Mouse (Mus musculus): ENCODE data around the gene Zfp142.

Zfp142 gene

DNA sequence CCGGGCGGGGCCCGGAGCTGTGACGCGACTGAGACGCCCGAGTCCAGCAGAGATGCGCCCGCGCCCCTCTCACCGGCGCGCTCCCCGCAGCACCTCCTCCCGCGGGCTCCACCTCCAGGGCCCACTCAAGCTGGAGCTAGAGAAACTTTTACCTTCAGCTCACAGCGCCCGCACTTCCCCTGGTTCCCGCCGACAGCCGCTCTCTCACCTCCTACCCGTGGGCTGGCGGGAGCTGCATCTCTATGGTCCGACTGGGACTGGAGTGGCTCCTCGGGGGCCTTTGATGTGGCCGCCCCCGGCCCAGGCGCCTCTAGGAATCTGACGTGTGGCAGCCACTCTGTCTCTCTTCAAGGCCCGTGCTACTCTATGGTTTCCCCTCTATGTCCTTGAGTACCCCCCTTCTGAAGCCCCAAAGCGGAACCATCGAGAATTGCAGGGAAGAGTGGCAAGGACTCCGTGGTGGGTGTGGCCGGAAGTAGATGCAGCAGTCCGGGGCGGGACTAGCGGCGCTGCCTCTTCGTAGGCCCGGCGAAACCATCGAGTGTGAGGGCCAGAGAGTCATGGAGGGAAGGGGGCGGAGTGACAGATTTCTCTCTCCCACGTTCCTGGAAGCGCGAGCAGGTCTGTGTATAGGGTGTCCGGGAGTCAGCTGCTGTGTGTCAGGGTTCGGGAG, at the start of gene Zfp142, which contains the start of gene Bcs1l:
Zfp142 (minus strand) TSS at position 474 of the 673 bp plus-strand sequence.
Bcs1l (plus strand) TSS at position 517 of the 673 bp plus-strand sequence.
- peak; percentile 99 for DNase-seq (ENCODE audit: low spot score)

DNA sequence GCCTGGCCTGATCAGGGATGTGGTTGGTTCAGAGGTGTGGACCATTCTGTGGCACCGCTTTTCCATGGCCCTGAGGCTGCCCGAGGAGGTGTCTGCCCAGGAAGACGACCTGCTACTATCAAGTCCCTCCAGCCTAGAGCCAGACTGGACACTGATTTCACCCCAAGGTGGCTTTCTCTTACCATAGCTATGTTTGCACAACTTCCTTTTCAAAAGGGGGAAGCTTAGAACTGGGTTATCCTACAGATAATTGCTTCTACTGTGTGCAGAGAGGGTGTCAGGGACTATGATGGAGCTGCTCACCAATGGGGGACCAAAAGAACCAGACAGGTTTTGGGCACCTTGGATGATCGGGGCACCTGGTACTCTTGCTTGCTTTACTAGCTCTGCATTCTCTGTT, 44.7 kb upstream of the Zfp142 start:
- no peak for DNase-seq (ENCODE audit: low spot score)

DNA sequence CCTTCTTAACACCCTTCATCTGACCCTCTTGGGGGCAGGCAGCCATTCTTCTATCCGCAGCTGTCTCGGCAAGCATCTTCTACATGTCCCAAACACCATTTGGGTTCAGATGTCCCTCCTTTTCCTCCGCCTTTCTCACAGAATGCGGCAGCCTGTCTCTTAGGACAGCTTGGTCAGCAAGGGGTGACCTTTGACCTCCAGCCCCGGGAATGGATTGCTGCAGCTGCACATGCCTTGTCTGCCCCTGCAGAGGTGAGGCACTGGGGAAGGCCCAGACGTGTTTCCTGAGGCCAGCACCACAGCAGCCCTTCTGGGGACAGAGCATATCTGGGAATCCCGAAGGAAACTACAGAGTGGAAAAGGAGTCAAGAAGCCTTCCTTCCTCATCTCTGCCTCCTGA, 40.0 kb upstream of the Zfp142 start:
- DNase-seq (ENCODE audit: low spot score), result no peak

DNA sequence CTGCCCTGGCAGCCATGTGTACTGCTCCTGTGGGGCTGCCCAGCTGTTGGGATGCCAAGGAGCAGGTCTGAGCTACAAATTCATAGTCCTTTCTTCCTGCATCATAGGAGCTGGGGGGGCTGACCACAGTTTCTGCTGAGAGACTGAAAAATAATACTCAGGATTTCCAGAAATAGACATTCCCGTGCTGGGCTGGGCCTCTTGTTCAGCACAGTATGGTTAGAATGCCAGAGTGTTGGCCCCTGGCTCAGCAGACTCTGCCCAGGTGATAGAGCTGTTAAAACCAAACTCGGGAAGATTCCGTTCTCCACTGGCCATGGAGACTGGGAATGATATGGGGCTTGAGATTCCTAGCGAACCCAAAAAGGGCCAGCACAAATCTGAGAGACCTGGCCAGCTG, 38.0 kb upstream of the Zfp142 start:
- DNase-seq (ENCODE audit: low spot score), result no peak

DNA sequence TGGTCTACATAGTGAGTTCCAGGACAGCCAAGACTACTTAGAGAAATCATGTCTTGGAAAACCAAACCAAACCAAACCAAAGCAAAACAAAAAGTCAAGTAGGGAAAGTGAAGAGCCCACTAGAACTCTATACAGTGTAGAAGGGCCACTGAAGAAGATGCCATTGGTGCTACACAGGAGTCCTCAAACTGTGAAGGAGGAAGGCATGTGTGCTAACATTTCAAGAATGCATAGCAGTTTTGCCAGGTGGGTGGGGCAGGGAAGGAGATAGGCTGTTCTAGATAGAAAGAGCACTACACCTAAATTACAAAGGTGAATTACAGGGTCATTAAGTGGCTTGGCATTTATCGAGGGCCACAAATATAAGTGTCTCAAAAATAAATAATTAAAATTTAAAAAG, 36.1 kb upstream of the Zfp142 start:
- no peak for DNase-seq (ENCODE audit: low spot score)

DNA sequence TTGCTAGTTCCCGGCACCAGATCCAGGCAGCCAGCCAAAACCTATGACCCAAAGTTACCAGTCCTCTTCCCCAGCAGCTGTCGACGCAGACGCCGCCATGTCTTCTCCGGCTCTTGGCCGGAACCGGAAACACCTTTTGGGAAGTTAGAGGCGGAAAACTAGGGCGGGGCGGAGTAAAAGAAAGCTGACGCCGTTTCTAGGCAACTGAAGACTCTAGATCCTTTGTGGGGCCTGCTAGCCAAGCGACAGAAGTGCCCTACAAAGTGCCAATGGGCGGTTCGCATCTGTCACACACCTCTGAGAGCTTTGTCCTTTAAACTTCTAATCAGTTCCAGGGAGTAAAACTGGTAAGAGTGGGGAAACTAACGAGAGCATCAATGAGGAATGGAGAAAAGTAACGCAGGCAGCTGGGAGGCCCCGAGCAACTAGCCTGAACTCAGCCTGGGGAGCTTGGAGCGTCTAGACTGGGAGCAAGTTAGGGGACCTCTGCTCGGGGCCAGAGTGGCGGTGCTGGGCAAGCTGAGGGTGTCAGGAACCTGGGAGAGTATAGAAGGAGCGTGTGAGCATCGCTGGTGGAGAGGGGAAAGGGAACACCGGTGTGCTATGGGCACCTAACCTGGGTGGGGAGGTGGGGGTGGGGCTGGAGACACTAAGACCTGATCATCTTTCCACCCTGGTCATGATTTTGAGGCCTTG, 13.4 kb upstream of the Zfp142 start, which contains the start of the genes Rnf25 and Stk36:
Rnf25 (minus strand) TSS at position 131 of the 696 bp plus-strand sequence.
Stk36 (plus strand) TSS at position 179 of the 696 bp plus-strand sequence.
- DNase-seq (ENCODE audit: low spot score), result peak; percentile 88

DNA sequence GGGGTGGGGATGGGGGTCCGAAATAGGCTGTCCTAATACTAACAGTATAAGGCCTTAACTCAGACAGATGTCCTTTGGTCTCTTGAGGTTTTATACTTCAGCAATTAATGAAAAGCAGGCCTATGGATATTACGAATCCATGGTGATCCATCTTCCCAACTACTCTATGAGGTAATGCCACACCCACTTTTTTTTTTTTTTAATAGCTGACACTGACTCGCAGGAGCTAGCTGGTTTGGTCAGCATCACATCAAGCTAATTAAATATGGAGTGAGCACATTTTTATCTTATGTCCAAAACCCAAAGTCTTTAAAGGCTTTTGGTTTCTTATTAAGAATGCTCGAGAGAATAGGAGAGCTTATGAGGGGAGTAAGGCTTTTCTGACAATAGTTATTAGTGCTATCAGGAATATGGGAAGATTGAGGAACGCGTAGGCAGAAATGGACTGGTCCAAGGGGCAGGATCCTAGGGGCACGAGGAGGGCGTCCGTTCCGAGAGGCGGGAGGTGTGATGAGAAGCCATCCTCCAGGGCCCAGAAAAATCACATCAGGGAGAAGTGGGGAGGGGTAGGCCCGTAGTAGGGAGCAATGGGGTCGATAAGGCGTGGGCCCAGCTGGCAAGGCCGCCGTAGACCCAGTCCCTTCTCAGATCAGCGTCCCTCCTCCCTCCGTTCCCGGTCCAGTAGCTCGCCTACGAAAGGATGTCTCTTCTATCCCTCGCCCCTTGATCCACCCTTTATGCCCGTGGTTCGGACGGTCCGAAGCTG, 12.6 kb upstream of the Zfp142 start:
- DNase-seq (ENCODE audit: low spot score), result peak; percentile 36

DNA sequence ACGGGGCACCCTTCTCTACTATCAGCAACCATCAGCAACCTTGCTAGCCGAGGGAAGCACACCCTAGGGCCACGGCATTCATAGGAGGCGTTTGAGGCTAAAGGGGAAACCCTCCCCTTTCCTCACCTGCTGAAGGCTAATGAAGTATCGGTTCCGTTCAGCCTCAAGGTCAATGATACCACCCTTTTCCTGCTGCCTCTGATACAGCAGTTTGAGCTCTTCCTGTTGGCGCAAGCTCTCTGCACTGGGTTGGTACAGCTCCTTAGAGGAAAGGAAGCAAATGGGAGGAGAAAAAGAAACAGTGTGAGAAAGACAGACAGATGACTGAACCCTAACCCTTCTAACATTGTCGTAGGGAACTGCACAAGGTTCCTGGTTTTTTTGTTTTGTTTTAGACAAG, 6.4 kb upstream of the Zfp142 start:
- DNase-seq (ENCODE audit: low spot score), result no peak

DNA sequence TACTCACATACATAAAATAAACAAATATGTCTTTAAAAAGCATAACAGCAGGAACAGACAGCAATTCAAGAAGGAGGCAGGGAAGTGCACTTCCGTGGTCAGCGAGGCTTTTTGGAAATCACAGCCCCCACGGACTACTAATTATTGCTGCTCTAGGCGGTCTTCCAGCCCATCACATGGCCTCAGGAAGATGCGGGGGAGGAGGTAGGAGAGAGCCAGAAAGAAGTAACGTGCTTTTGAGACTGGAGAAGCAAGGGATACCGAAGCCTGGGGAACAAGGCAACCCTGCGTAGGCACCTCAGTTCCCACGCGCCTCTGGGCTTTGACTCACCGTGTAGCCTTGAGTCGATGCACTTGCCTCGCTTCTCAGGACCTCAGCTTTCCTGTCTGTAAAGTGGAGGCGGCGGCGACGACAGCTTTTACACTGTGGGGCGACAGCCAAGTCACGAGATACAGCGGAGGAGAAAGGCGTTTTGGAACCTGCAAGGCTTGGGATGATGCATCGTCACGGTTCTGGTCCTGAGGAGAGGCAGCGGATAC, 743 bp downstream of the Zfp142 start:
- DNase-seq (ENCODE audit: low spot score), result no peak

DNA sequence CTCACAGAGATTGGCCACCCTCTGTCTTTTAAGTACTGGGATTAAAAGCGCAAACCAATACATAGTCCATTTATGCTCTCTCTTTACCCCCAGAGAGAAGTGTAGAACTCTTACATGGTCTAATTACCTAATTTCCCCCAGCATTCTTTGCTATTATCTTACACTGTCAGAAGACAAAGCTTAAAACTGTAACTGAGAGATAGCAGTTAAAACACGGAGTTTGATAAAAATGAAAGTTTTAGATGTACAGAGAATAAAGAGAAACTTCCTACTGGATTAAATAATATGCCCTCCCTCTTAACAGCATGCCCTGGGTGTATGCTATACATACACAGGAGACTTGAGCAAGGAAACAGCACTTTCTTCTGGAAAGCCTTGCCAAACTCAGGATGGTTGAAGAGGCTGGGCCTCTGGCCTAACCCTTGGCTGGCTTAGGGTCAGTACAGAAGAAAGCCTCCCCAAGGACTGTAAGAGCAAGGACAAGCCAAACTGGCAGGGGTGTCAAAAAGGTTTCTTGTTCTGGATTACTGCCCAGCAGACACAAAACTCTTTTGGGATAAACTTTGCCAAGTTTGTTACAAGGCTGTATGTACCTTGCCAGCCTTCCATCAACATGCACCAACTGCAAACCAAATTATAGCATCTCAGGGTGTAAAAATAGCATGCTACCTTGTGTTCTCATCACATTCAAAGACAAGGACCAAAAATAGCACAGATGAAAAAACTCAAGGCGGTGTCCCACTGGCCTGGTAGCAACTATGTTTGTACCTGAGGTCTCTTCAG, 3.2 kb downstream of the Zfp142 start:
- no peak for DNase-seq (ENCODE audit: low spot score)

DNA sequence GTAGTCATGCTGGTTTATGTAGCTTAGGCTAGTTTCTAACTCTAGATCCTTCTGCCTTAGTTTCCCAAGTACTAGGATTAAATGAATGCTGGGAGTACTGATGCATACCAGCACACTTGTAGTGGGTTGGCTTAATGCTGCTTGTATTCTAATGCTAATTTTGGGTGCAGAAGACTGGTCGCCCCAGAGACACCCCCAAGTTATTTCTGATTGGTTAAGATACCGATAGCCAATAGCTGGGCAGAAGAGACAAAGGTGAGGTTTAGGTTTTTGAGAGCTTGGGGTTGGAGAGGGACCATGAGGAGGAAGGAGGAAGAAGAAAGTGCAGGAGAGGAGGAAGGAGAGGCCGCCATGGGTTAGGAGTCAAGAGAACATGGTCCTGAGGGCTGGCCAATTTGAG, 5.4 kb downstream of the Zfp142 start:
- no peak for DNase-seq (ENCODE audit: low spot score)

DNA sequence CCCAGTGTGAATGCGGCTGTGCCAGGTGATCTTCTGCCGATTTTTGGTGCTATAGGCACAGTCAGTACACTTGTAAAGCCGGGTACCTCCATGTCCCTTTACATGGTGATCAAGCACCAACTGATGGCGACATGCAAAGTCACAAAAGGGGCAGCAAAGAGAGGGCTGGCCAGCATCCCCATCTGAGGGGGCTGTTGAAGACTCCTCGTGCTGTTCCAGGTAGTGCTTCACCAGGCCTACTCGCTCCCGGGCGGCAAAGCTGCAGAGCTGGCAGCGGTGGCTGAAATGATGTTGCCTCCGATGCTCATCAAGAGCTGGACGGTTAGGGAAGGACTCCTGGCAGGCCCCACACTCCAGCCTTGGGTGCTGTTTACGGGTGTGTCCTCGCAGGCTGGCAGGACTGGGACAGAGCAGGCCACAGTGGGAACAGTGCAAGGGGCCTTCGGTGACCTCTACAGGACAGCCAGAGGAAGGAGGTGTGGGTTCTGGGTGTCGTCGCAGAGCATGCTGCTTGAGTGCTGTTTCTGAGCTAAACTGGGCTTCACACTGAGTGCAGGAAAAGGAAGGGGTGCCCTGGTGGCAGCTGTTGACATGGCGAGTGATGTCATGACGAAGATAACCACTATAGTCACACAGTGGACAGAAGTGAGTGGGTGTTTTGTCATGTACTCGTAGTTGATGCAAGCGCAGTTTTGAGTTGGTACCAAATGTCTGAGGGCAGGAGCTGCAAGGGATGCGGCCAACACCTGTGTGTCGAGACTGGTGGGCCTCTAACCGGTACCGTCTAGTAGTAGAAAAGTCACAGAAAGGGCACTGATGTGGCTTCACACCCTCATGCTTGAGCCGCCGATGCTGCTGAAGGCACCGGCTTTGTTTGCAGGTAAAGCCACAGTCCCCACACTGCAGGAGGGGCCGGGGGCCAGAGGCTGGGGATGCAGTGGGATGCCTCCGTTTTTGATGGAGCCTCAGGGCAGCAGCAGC, 18.0 kb downstream of the Zfp142 start:
- DNase-seq (ENCODE audit: low spot score), result no peak

DNA sequence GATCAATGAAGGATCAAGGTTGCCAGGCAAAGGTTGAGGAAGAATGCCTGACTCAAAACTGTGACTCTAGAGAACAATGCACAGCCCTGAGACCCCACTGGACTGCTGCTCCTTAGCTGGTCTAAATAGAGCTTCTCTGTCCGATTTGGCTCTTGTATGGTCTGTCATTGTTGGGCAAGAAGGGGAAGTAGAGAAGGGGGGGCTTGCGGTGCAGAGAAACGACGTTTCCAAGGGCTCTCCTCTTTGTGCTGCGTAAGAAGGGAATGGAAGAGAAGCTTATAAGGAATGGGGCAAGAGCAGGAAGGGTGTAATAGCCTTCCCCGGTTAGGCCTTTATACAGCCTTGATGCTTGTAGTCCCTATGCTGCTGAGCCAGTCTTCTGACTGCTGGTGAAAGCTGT, 22.2 kb downstream of the Zfp142 start:
- no peak for DNase-seq (ENCODE audit: low spot score)

DNA sequence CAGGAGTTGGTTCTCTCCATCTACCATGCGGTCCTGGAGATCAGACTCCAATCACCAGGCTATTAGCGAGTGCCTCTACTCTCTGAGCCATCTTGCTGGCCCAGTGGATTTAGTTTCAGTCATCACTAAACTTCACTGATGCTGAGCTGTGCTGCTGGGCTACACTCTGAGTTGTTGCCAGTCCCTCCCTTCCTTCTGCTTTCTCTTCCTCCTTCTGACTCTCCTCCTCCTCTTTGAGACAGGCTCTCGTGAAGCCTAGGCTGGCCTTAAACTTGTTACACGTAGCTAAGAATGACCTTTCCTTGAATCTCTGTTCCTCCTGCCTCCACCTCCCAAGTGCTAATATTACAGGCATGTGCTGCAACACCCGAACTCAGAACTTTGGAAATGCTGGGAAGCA, 29.0 kb downstream of the Zfp142 start:
- no peak for DNase-seq (ENCODE audit: low spot score)

DNA sequence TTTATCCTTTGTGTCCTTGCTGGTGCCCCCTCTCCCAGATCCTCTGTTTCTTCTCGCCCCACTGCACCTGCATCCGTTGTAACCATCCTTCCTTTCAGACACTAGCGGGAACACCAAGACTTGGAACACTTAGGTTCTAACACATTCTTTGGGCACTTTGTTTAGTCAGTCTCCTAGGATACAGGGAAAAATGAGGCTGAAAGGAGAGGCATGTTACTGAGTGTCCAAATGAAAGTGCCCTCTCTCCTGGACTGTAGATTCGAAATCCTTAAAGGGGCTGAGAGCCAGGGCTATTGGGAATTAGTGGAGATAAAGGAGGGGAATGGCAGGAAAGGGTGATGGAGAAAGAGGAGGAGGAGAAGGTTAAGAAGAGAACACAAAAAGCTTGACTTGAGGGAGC, 43.9 kb downstream of the Zfp142 start, which contains the start of gene Usp37:
Usp37 (minus strand) TSS at position 101 of the 400 bp plus-strand sequence.
- no peak for DNase-seq (ENCODE audit: low spot score)

DNA sequence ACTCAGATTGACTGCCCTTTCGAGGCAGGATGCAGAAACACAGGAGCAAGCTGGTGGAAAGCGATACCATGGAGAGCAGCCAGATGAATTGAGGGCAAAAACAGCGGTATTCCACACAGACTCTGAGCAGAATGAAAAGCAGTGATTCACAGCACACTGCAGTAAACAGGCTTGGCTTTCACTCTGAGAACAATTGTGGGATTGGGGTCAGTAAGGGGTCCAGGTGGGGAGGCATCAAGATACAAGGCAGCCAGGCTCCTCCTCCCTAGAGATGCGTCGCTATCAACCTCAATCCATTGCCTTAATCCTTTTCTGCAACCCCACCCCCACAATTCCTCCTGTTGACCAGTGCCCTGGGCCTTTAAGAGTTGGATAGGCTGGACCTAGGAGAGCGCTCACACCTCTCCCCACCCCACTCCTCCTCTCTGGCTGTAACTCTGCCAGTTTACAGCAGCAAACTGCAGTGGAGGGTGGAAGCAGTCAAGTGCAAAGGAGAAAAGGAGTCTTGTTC, 45.5 kb downstream of the Zfp142 start, which contains the start of gene Plcd4:
Plcd4 (plus strand) TSS at position 438 of the 511 bp plus-strand sequence.
- DNase-seq (ENCODE audit: low spot score), result peak; percentile 13

DNA sequence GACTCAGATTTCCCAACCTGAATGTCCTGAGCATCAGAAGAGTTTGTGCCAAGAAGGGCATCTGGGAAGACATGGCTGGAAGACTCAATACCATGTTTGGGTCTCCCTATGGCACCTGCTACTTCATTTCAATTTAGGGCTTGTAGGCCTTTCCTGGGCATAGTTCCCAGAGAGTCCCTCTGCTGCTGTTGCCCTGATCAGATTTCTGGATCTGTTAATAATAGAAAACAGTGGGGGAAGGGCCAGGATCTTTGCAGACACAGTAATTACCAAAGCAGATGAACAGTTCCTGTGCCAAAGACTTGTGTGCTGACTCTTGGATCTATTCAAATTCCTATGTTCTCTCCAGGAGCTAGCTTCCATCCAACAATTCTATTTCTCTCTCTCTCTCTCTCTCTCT, 49.4 kb downstream of the Zfp142 start:
- peak; percentile 71 for DNase-seq (ENCODE audit: low spot score)

DNA sequence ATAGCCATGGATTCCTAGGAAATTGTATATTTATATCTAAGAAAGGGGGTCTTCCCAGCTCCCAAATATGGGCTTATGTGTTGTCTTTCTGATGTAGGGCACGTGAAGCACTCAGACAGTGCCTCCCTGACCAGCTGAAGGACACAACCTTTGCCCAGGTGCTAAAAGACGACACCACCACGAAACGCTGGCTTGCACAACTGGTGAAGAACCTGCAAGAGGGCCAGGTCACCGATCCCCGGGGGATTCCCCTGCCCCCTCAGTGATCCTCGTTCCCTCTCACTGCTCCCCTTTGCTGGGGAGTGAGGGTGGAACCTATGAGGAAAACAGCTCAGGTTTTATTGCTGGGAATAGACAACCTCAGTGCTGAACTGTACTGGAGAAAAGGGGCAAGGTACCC, 59.5 kb downstream of the Zfp142 start:
- no peak for DNase-seq (ENCODE audit: low spot score)

DNA sequence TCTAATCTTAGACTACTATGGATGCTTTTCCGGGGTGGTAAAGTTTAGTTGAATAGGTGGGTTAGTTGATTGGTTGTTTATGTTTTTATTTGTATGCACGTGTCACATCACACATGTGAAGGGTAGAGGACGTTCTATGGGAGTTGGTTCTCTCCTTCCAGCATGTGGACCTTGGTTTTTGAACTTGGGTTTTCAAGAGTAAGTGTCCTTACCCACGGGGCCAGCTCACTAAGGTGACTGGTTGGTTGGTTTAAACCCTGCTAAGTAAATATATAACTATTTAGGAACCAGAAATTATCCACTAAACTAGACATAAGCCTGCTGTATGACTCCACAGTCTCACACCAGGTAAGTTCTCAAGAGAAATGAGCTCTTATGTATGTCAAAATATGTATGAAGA, 63.3 kb downstream of the Zfp142 start:
- DNase-seq (ENCODE audit: low spot score), result no peak

DNA sequence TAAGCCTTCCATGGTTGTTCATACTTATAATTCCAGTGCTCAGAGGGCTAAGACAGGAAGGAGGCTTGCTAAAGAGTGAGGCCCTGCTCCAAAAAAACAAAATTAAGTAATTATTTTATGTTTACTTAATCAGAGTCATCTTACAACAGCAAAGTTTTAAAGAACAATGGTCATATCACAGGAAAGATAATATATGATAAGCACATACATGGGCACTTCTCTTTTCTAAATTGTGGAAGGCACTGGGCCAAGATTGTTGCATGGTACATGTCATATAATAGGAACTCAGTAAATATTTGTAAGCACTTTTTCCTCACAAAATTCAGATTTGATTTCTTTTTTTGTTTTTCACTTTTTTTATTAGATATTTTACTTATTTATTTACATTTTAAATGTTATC, 68.2 kb downstream of the Zfp142 start:
- no peak for DNase-seq (ENCODE audit: low spot score)

Measured in layer of hippocampus, adult 11-12 months (tissue).